Mouse (Mus musculus) neural tube, embryonic 14.5 days (tissue): ENCODE data around the gene Cul7. TPM values are rescaled to one million over a fixed set of nuclear protein-coding genes. Genes with fewer than 3 reads are reported as not detected.
A peak's percentile ranks its signal among the peaks of the same experiment; 100 is the strongest.

Source experiments
- ATAC-seq: fragments of 200-750 bp; cut with Nextera tagmentation; 2 replicates; pipeline ENCODE4 v1.8.0; 2017; ENCODE audit warnings: low read depth, mild to moderate bottlenecking, moderate TSS enrichment, moderate library complexity
- H3K27ac ChIP-seq: fragments of 300-500 bp; sonication (generic); 2 replicates; pipeline ENCODE4 v1.5.1; 2014; ENCODE audit warnings: low read depth, mild to moderate bottlenecking, control low read depth, low read length, moderate library complexity, mixed read lengths
- H3K27me3 ChIP-seq: fragments of 300-500 bp; sonication (generic); 2 replicates; pipeline ENCODE4 v1.6.1; 2014; ENCODE audit warnings: low read length; ENCODE audit not compliant: control insufficient read depth, insufficient read depth
- H3K36me3 ChIP-seq: fragments of 300-500 bp; sonication (generic); 2 replicates; pipeline ENCODE4 v1.6.1; 2014; ENCODE audit warnings: low read length, mixed read lengths; ENCODE audit not compliant: control insufficient read depth, insufficient read depth
- H3K4me1 ChIP-seq: fragments of 300-500 bp; sonication (generic); 2 replicates; pipeline ENCODE4 v1.6.1; 2014; ENCODE audit warnings: low read length; ENCODE audit not compliant: control insufficient read depth, insufficient read depth
- H3K4me2 ChIP-seq: fragments of 300-500 bp; sonication (generic); 2 replicates; pipeline ENCODE4 v1.6.1; 2014; ENCODE audit warnings: mild to moderate bottlenecking, low read depth, low read length, control low read depth
- H3K4me3 ChIP-seq: fragments of 300-500 bp; sonication (generic); 2 replicates; pipeline ENCODE4 v1.5.1; 2014; ENCODE audit warnings: low read depth, low read length, control low read depth, mixed read lengths
- H3K9ac ChIP-seq: fragments of 300-500 bp; sonication (generic); replicated peaks from 2 replicates; pipeline ENCODE4 v1.6.1; 2014; ENCODE audit warnings: low read depth, mild to moderate bottlenecking, control low read depth, low read length, mixed read lengths
- H3K9me3 ChIP-seq: fragments of 300-500 bp; sonication (generic); 2 replicates; pipeline ENCODE4 v1.6.1; 2016; ENCODE audit warnings: low read length; ENCODE audit not compliant: control insufficient read depth
- WGBS: fragments of 180-500 bp; shearing (Covaris S2); extraction: QIAGEN DNeasy Blood & Tissue Kit; methylation state at CpG from one replicate; pipeline ENCODE4 v1.1.7; 2014; 5-methylcytosine and 5-hydroxymethylcytosine counted together
- polyA plus RNA-seq: library from polyadenylated mRNA; unstranded; fragments of >200 nt; fragmentation: Nextera tagmentation; extraction: Ambion mirVana; gene quantifications from 2 replicates; pipeline ENCODE4 v1.2.1, GENCODE M21; 2014

The Cul7 gene
- polyA plus RNA-seq, 1 experiment from 2014 or later = 30.1 TPM

DNA sequence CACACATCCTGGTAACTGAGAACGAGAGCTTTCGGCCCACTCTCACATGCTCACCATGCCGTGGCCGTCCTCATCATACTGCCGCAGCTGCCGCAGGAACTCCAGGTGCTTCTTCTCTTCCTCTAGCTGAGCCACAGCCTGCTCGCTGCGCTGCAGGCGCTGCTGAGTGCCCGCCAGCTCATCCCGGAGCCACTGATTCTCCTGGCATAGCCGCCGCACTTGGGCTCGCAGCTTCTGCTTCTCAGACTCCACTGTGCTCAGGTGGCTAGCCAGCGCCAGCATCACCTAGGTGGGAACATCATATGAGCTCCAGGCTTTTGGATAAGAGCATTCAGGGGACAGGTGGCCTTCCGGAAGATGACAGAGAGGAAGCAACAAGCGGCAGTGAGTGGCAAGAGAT, 8.1 kb upstream of the Cul7 start:
- H3K36me3 ChIP-seq = peaks cover 22% of the 10 kb centered on the region
- H3K4me1 ChIP-seq = peaks cover 15% of the 10 kb centered on the region; the same call in 1 of the 2 replicates
- no peak for ATAC-seq
- no peak overlapping the region for H3K4me2 ChIP-seq
- no peaks in the 10 kb centered on the region for H3K9me3 ChIP-seq
- H3K4me3 ChIP-seq = no peak overlapping the region
- WGBS = 90% methylated on average over 17 of the region's 17 CpGs
- no peak overlapping the region for H3K27ac ChIP-seq
- H3K9ac ChIP-seq = no peak overlapping the region
- H3K27me3 ChIP-seq = no peaks in the 10 kb centered on the region

DNA sequence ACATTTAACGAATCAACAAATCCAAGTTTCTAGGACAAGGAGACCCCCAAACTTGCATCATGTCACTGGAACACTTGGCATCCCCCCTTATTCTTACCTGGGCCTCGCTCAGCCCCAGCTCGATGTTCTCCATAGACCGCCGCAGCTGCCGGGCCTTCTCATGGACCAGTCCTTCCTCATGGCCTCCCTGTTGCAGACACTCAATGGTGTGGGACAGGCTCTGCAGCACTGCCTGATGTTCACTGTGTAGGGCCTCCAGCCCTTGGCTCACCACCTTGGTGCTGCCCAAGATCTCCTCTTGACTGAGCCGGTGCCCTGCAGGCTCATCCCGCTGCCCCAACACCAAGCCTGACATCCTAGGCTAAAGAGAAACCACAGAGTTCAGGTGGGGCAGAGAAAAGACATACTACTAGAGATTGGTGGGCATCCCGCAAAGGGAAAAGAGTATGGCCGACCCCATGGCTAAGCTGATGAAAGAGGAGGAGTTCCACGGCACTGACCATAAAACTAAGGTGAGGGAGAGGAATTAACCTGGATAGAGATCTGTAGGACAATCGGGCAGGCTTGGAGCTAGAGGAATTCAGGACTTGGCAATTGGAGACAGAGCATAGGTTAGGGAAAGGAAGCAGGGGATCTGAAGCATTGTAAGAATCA, 5.9 kb upstream of the Cul7 start:
- ATAC-seq = no peak
- H3K4me3 ChIP-seq = 0 out of 2 replicates have a peak overlapping the region, but pooled peaks have one; percentile 83
- H3K27me3 ChIP-seq = no peaks in the 10 kb centered on the region
- peaks cover 16% of the 10 kb centered on the region; the same call in 1 of the 2 replicates for H3K4me1 ChIP-seq
- 91% methylated on average over 12 of the region's 12 CpGs for WGBS
- no peaks in the 10 kb centered on the region for H3K9me3 ChIP-seq
- peak overlapping the region; percentile 93 for H3K4me2 ChIP-seq
- peaks cover 19% of the 10 kb centered on the region for H3K36me3 ChIP-seq
- peak overlapping the region; percentile 83; the same call in 1 of the 2 replicates for H3K9ac ChIP-seq
- H3K27ac ChIP-seq = no peak overlapping the region

DNA sequence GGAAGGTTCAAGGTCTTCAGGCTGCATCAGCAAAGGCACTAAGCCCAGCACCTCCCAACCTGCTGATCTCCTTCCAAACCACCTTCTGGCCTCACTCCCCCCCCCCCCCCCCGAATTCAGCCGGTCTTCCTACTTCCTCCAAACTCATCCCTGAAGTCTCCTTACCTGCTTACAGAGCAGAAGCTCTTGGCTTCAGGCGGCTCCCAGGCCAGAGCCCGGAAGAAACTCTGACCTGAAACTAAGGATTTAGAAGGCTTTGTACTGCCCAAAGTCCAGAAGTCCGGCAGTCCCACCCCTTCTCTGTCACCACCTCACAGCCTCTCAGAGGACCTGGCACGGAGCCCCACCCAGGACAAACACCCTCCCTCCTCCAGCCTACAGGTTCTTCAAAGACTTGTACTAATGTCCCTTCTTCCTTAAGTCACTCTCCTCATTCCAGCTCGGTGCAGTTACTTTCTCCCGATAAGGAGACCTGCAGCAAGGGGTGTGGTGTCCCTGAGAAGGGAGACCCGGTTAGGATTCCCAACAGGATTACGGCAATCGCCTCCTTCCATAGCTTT, 5.1 kb upstream of the Cul7 start:
- no peaks in the 10 kb centered on the region for H3K27me3 ChIP-seq
- peaks cover 22% of the 10 kb centered on the region for H3K4me1 ChIP-seq
- peak; percentile 0; the same call in 1 of the 2 replicates for ATAC-seq
- H3K4me3 ChIP-seq = peak overlapping the region; percentile 83
- H3K36me3 ChIP-seq = peaks cover 12% of the 10 kb centered on the region
- peak overlapping the region; percentile 83 for H3K9ac ChIP-seq
- H3K9me3 ChIP-seq = no peaks in the 10 kb centered on the region
- 14% methylated on average over 11 of the region's 11 CpGs for WGBS
- peak overlapping the region; percentile 17; the same call in 1 of the 2 replicates for H3K27ac ChIP-seq
- peak overlapping the region; percentile 93 for H3K4me2 ChIP-seq

DNA sequence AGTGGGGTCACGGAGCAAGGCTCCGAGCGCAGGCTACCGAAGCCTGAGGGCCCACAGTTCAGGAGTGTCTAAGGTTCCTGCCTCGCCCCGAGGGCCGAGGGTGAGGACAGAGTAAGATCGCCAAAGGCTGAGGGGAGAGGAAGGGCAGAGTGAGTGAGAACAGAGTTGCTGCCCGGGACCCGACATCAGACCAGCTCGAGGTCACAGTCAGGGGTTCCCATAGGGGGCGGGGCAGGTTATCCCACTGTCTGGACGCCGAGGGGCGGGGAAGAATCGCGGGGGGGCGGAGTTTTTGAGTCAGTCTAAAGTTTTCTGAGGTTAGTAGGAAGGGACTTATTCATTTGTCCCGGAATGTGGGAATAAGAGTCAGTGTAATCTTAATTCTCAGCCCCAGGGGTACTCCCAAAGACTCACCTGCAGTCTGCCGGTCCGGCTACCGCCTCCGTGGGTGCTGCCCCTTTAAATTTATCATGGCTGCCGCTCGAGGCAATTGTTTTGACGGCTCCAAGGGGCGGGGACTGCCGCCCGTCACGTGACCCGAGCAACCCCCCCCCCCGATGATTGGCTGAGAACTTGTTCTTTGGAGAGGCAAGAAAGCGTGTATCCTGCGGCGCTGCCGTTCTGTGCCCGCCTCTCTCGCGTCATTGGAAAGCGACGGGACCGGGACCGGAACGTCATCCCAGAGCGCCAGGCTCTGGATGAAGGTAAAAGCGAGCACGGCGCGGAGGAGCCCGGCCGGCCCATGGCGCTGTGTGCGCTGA, 4.4 kb upstream of the Cul7 start, which contains the start of the genes Klc4 and Mrpl2:
TSS of gene Klc4 (minus strand) at position 462 of the 761 bp plus-strand sequence.
TSS of gene Mrpl2 (plus strand) at position 669 of the 761 bp plus-strand sequence.
- Histone ChIP-seq H3K4me1 (peaks cover 22% of the 10 kb centered on the region), H3K27me3 (no peaks in the 10 kb centered on the region), H3K9me3 (no peaks in the 10 kb centered on the region), H3K9ac (peak within 1 kb of the TSS; percentile 83), H3K27ac (peak within 1 kb of the TSS; percentile 87), H3K4me2 (peak within 1 kb of the TSS; percentile 93), H3K4me3 (peak within 1 kb of the TSS; percentile 83), H3K36me3 (peaks cover 10% of the 10 kb centered on the region)
- ATAC-seq = peak; percentile 61
- under 1% methylated on average over 51 of the region's 53 CpGs for WGBS

DNA sequence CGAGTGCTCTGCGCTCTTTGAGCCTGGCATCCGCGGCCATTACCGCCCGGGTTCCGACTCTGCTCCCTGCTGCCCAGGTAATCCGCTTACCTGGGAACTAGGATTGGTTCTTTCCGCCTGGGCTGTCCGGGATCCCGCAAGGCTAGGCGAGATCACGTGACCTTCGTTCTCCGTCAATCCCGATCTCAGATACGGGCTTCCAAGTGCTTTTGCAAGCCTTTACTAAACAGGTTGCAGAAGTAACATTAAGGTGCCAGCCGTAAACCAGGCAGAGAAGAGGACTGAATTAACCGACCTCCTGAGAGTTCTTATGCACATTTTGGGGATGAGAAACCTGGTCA, 3.8 kb upstream of the Cul7 start:
- Histone ChIP-seq H3K4me3 (peak overlapping the region; percentile 83), H3K36me3 (peaks cover 8% of the 10 kb centered on the region), H3K27me3 (no peaks in the 10 kb centered on the region), H3K4me1 (peaks cover 28% of the 10 kb centered on the region), H3K27ac (peak overlapping the region; percentile 87), H3K9me3 (no peaks in the 10 kb centered on the region), H3K4me2 (peak overlapping the region; percentile 93), H3K9ac (peak overlapping the region; percentile 74)
- ATAC-seq = no peak
- WGBS = under 1% methylated on average over 19 of the region's 19 CpGs

DNA sequence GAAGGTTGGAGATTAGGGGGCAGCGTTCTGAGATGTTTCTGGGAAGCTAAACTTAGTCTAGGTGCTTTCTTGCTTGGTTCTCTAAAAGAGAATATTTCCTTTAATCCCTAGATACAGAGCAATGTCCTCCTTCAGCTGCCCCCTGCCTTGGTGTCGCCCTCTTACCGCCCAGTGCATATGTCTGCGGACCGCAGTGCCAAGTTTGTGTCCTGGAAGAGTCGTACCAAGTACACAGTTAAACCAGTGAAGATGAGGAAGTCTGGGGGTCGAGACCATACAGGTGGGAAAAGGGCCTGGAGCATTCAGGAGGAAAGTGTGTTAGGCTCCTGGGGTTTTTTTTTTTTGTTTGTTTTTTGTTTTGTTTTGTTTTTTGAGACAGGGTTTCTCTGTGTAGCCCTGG, 2.9 kb upstream of the Cul7 start:
- 91% methylated on average over 7 of the region's 7 CpGs for WGBS
- no peak overlapping the region for H3K9ac ChIP-seq
- H3K36me3 ChIP-seq = no peaks in the 10 kb centered on the region; the same call in 1 of the 2 replicates
- ATAC-seq = no peak
- no peaks in the 10 kb centered on the region for H3K9me3 ChIP-seq
- H3K4me1 ChIP-seq = peaks cover 37% of the 10 kb centered on the region
- H3K27ac ChIP-seq = no peak overlapping the region
- H3K4me3 ChIP-seq = no peak overlapping the region
- H3K27me3 ChIP-seq = no peaks in the 10 kb centered on the region
- H3K4me2 ChIP-seq = no peak overlapping the region

DNA sequence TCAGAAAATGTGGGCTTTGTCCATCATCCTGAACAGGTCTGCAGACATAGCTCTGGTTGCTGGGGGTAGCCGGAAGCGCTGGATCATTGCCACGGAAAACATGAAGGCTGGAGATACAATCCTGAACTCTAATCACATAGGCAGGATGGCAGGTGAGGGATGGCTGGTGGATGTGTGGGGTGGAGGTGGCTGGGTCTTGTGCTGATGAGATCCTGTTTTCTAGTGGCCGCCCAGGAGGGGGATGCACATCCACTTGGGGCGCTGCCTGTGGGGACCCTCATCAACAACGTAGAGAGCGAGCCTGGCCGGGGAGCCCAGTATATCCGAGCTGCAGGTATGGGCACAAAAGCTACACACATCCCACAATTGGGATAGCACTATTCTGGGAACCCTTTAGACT, 1.7 kb upstream of the Cul7 start:
- ATAC-seq = no peak
- Histone ChIP-seq H3K4me1 (peaks cover 37% of the 10 kb centered on the region), H3K9me3 (no peaks in the 10 kb centered on the region), H3K27ac (no peak overlapping the region), H3K4me3 (no peak overlapping the region), H3K27me3 (no peaks in the 10 kb centered on the region), H3K4me2 (no peak overlapping the region), H3K36me3 (peaks cover 3% of the 10 kb centered on the region), H3K9ac (no peak overlapping the region)
- WGBS = 93% methylated on average over 9 of the region's 9 CpGs

DNA sequence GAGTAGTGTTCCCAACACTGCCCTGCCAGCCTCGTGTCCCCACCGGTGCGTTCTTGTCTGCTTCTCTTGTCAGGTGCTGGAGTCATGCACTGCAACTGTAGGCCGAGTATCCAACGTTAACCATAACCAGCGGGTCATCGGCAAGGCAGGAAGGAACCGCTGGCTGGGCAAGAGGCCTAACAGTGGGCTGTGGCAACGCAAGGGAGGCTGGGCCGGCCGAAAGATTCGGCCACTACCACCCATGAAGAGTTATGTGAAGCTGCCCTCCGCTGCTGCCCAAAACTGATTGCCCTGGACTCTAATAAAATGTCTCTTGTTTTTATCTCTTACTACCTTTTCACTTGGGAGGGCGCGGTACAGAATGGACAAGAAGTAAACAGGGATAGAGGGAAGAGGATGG, 326 bp upstream of the Cul7 start:
- Histone ChIP-seq H3K9ac (peak overlapping the region; percentile 82), H3K4me3 (peak overlapping the region; percentile 50), H3K4me2 (peak overlapping the region; percentile 89), H3K36me3 (peaks cover 15% of the 10 kb centered on the region), H3K4me1 (peaks cover 33% of the 10 kb centered on the region), H3K9me3 (no peaks in the 10 kb centered on the region), H3K27ac (peak overlapping the region; percentile 94), H3K27me3 (no peaks in the 10 kb centered on the region)
- 34% methylated on average over 15 of the region's 15 CpGs for WGBS
- ATAC-seq = no peak

DNA sequence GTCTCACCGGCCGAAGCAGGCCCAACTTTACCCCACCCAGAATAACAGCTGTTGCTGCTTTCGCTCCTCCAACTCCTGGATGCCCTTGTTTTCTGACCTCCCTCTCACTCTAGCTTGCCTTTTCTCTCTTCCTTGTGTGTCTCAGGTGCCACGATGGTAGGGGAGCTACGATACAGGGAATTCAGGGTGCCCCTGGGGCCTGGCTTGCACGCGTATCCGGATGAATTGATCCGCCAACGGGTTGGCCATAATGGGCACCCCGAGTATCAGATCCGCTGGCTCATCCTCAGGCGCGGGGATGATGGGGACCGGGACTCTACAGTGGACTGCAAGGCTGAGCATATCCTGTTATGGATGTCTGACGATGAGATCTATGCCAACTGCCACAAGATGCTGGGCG, 1.2 kb downstream of the Cul7 start:
- peak overlapping the region; percentile 89 for H3K4me2 ChIP-seq
- H3K27me3 ChIP-seq = no peaks in the 10 kb centered on the region
- H3K9ac ChIP-seq = peak overlapping the region; percentile 82
- no peak for ATAC-seq
- H3K27ac ChIP-seq = peak overlapping the region; percentile 94
- H3K36me3 ChIP-seq = peaks cover 24% of the 10 kb centered on the region
- peak overlapping the region; percentile 50 for H3K4me3 ChIP-seq
- 71% methylated on average over 17 of the region's 17 CpGs for WGBS
- peaks cover 29% of the 10 kb centered on the region for H3K4me1 ChIP-seq
- no peaks in the 10 kb centered on the region for H3K9me3 ChIP-seq
